Mouse (Mus musculus): ENCODE measurements around the gene Gmfg. TPM values are rescaled to one million over a fixed set of nuclear protein-coding genes. Genes with fewer than 3 reads are reported as not detected.

The Gmfg gene
- 4.3 TPM in 1 of 2 replicates, not detected in the other for total RNA-seq (2014; rRNA removed)
- polyA plus RNA-seq (2015; fragmentation: Nextera tagmentation; extraction: Ambion mirVana): 3.4 and 4.0 TPM in 2 replicates

- Histone ChIP-seq H3K4me2 (ENCODE audit: low read depth, low read length, poor library complexity, severe bottlenecking) (peak within 1 kb of the TSS; percentile 89), H3K9ac (replicated peaks; ENCODE audit: low read length, poor library complexity, severe bottlenecking) (peak within 1 kb of the TSS; percentile 69), H3K27me3 (ENCODE audit: insufficient read depth, low read length) (no peaks in the 10 kb centered on the region), H3K4me3 (ENCODE audit: low read depth, low read length) (peak within 1 kb of the TSS; percentile 77), H3K4me1 (ENCODE audit: insufficient read depth, low read length) (peaks cover 6% of the 10 kb centered on the region; the same call in 1 of the 2 replicates), H3K9me3 (ENCODE audit: low read length) (no peaks in the 10 kb centered on the region), H3K36me3 (ENCODE audit: insufficient read depth, low read length) (no peaks in the 10 kb centered on the region), H3K27ac (ENCODE audit: low read depth, low read length) (peak within 1 kb of the TSS; percentile 77)
- TF ChIP-seq CTCF (IDR thresholded peaks at IDR 0.05): peak; percentile 90
- peak; percentile 90 for DNase-seq (ENCODE audit: low spot score)
- peak; percentile 59 for ATAC-seq (ENCODE audit: low FRiP score)
- 4% methylated on average over 16 of the region's 16 CpGs for WGBS
Measured at GRCm38 (mm10) chr7:28436932-28437570, at the start of gene Gmfg. Gene Gmfg (plus strand): TSS chr7:28437447.

- ATAC-seq (ENCODE audit: low FRiP score): no peak
- peaks cover 28% of the 10 kb centered on the region for H3K36me3 ChIP-seq (ENCODE audit: insufficient read depth, low read length)
Measured at GRCm38 (mm10) chr7:28390331-28390730, 46.9 kb upstream of the Gmfg start.

GRCm38 (mm10) chr7:28392429-28393271 lies 44.6 kb upstream of the Gmfg start, which contains the start of the genes Med29 and Paf1:
Gene Med29 (minus strand): TSS chr7:28392708.
Gene Paf1 (plus strand): TSS chr7:28392951.
- DNase-seq (ENCODE audit: low spot score): peak; percentile 100
- peaks cover 35% of the 10 kb centered on the region for H3K36me3 ChIP-seq (ENCODE audit: insufficient read depth, low read length)

More at GRCm38 (mm10) chr7:28390331-28390730, 46.9 kb upstream of the Gmfg start:
- H3K4me1 ChIP-seq (ENCODE audit: insufficient read depth, low read length): 0 out of 2 replicates have a peak, but pooled peaks cover 3% of the 10 kb centered on the region
- H3K27ac ChIP-seq (ENCODE audit: low read depth, low read length): no peak overlapping the region
- H3K4me3 ChIP-seq (ENCODE audit: low read depth, low read length): no peak overlapping the region
- H3K9ac ChIP-seq (replicated peaks; ENCODE audit: low read length, poor library complexity, severe bottlenecking): no peak overlapping the region
- no peak for TF ChIP-seq CTCF (IDR thresholded peaks at IDR 0.05)
- no peaks in the 10 kb centered on the region for H3K9me3 ChIP-seq (ENCODE audit: low read length)
- 95% methylated on average over 3 of the region's 3 CpGs for WGBS
- no peak for DNase-seq (ENCODE audit: low spot score)
- no peak overlapping the region for H3K4me2 ChIP-seq (ENCODE audit: low read depth, low read length, poor library complexity, severe bottlenecking)
- H3K27me3 ChIP-seq (ENCODE audit: insufficient read depth, low read length): no peaks in the 10 kb centered on the region

GRCm38 (mm10) chr7:28393272-28393951 lies 43.8 kb upstream of the Gmfg start:
- ATAC-seq (ENCODE audit: low FRiP score) (no peak), DNase-seq (ENCODE audit: low spot score) (no peak)
- peak overlapping the region; percentile 78 for H3K9ac ChIP-seq (replicated peaks; ENCODE audit: low read length, poor library complexity, severe bottlenecking)
- no peaks in the 10 kb centered on the region for H3K27me3 ChIP-seq (ENCODE audit: insufficient read depth, low read length)
- WGBS: 4% methylated on average over 22 of the region's 22 CpGs
- 0 out of 2 replicates have a peak, but pooled peaks cover 3% of the 10 kb centered on the region for H3K4me1 ChIP-seq (ENCODE audit: insufficient read depth, low read length)
- no peaks in the 10 kb centered on the region for H3K9me3 ChIP-seq (ENCODE audit: low read length)
- peaks cover 41% of the 10 kb centered on the region for H3K36me3 ChIP-seq (ENCODE audit: insufficient read depth, low read length)
- peak overlapping the region; percentile 89 for H3K4me2 ChIP-seq (ENCODE audit: low read depth, low read length, poor library complexity, severe bottlenecking)
- peak overlapping the region; percentile 64 for H3K4me3 ChIP-seq (ENCODE audit: low read depth, low read length)
- no peak for TF ChIP-seq CTCF (IDR thresholded peaks at IDR 0.05)
- H3K27ac ChIP-seq (ENCODE audit: low read depth, low read length): peak overlapping the region; percentile 77

More at GRCm38 (mm10) chr7:28392429-28393271, 44.6 kb upstream of the Gmfg start, which contains the start of the genes Med29 and Paf1:
- no peaks in the 10 kb centered on the region for H3K9me3 ChIP-seq (ENCODE audit: low read length)
- peak within 1 kb of the TSS; percentile 77 for H3K27ac ChIP-seq (ENCODE audit: low read depth, low read length)
- peak within 1 kb of the TSS; percentile 78 for H3K9ac ChIP-seq (replicated peaks; ENCODE audit: low read length, poor library complexity, severe bottlenecking)
- WGBS: under 1% methylated on average over 58 of the region's 58 CpGs
- ATAC-seq (ENCODE audit: low FRiP score): peak; percentile 97
- TF ChIP-seq CTCF (IDR thresholded peaks at IDR 0.05): peak; percentile 12; the same call in 1 of the 2 replicates
- H3K4me2 ChIP-seq (ENCODE audit: low read depth, low read length, poor library complexity, severe bottlenecking): peak within 1 kb of the TSS; percentile 89
- 0 out of 2 replicates have a peak, but pooled peaks cover 3% of the 10 kb centered on the region for H3K4me1 ChIP-seq (ENCODE audit: insufficient read depth, low read length)
- peak within 1 kb of the TSS; percentile 64 for H3K4me3 ChIP-seq (ENCODE audit: low read depth, low read length)
- H3K27me3 ChIP-seq (ENCODE audit: insufficient read depth, low read length): no peaks in the 10 kb centered on the region

GRCm38 (mm10) chr7:28395425-28395824 lies 41.8 kb upstream of the Gmfg start:
- H3K9me3 ChIP-seq (ENCODE audit: low read length): no peaks in the 10 kb centered on the region
- 95% methylated on average over 4 of the region's 4 CpGs for WGBS
- no peak for ATAC-seq (ENCODE audit: low FRiP score)
- no peak overlapping the region for H3K9ac ChIP-seq (replicated peaks; ENCODE audit: low read length, poor library complexity, severe bottlenecking)
- DNase-seq (ENCODE audit: low spot score): no peak
- H3K27me3 ChIP-seq (ENCODE audit: insufficient read depth, low read length): no peaks in the 10 kb centered on the region
- H3K4me2 ChIP-seq (ENCODE audit: low read depth, low read length, poor library complexity, severe bottlenecking): no peak overlapping the region
- 0 out of 2 replicates have a peak, but pooled peaks cover 3% of the 10 kb centered on the region for H3K4me1 ChIP-seq (ENCODE audit: insufficient read depth, low read length)
- H3K36me3 ChIP-seq (ENCODE audit: insufficient read depth, low read length): peaks cover 43% of the 10 kb centered on the region
- no peak overlapping the region for H3K4me3 ChIP-seq (ENCODE audit: low read depth, low read length)
- H3K27ac ChIP-seq (ENCODE audit: low read depth, low read length): no peak overlapping the region
- TF ChIP-seq CTCF (IDR thresholded peaks at IDR 0.05): no peak

Data from midbrain, postnatal 0 days (tissue).